Mouse (Mus musculus): ENCODE measurements around the gene Ctbs. TPM values are rescaled to one million over a fixed set of nuclear protein-coding genes. Genes with fewer than 3 reads are reported as not detected.

The Ctbs gene
- polyA plus RNA-seq, 2 experiments = 1.7 to 5.4 TPM

DNA sequence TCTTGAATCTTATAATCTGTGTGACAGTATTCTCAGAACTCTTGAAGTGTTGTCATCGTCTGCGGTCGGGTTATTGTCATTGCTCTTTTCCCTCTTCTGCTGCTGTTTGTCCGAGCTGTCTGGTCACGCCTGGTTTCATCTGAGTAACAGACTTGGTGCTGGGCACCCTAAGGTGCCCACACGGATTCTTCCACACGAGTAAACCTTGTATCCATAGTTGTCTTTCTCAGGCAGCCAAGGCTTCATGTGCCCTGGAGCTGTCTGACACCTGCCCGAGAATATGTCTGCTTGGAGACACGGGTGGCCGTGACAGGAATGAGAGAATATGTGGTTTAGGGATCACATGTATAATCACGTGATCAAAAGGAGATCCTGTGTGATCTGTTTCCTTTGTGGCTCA is 14.1 kb upstream of the Ctbs start:
- no peaks in the 10 kb centered on the region for H3K9me3 ChIP-seq (ENCODE audit: control insufficient read depth, low read length)
- H3K4me2 ChIP-seq (ENCODE audit: low read depth) = no peak overlapping the region
- no peak for DNase-seq (ENCODE audit: low read depth in 3 of 3, low spot score in 3 of 3)
- no peak for ATAC-seq (ENCODE audit: insufficient read depth)
- no peak overlapping the region for H3K9ac ChIP-seq (replicated peaks)
- TF ChIP-seq EP300 (IDR thresholded peaks at IDR 0.05; ENCODE audit: low read depth) (no peak), CTCF (IDR thresholded peaks at IDR 0.05; ENCODE audit: low read depth) (no peak)
- H3K4me3 ChIP-seq (ENCODE audit: insufficient read depth in 1 of 2, low read depth in 2 of 2, low read length in 2 of 2) = no peak overlapping the region
- no peaks in the 10 kb centered on the region for H3K27me3 ChIP-seq (ENCODE audit: control insufficient read depth, insufficient read depth, low read length)
- WGBS (ENCODE audit: insufficient replicate concordance) = 89% methylated on average over 11 of the region's 11 CpGs
- H3K36me3 ChIP-seq (replicated peaks; ENCODE audit: control insufficient read depth, insufficient read depth, low read depth) = peaks cover 95% of the 10 kb centered on the region
- 0 out of 4 replicates have a peak, but pooled peaks cover 0 to 4% of the 10 kb centered on the region in 2 experiments for H3K4me1 ChIP-seq (replicated peaks; ENCODE audit: control insufficient read depth in 2 of 2, insufficient read depth in 2 of 2, low read length in 1 of 2)
- no peak overlapping the region for H3K27ac ChIP-seq

GRCm38 (mm10) chr3:146436114-146436513 is 13.5 kb upstream of the Ctbs start:
- 0 out of 4 replicates have a peak, but pooled peaks cover 0 to 4% of the 10 kb centered on the region in 2 experiments for H3K4me1 ChIP-seq (replicated peaks; ENCODE audit: control insufficient read depth in 2 of 2, insufficient read depth in 2 of 2, low read length in 1 of 2)
- H3K36me3 ChIP-seq (replicated peaks; ENCODE audit: control insufficient read depth, insufficient read depth, low read depth) = peaks cover 92% of the 10 kb centered on the region
- DNase-seq (ENCODE audit: low read depth in 3 of 3, low spot score in 3 of 3) (no peak), ATAC-seq (ENCODE audit: insufficient read depth) (no peak)
- no peak overlapping the region for H3K4me3 ChIP-seq (ENCODE audit: insufficient read depth in 1 of 2, low read depth in 2 of 2, low read length in 2 of 2)
- WGBS (ENCODE audit: insufficient replicate concordance) = 93% methylated on average over 8 of the region's 8 CpGs
- no peak for TF ChIP-seq CTCF (IDR thresholded peaks at IDR 0.05; ENCODE audit: low read depth)
- TF ChIP-seq EP300 (IDR thresholded peaks at IDR 0.05; ENCODE audit: low read depth) = no peak
- no peaks in the 10 kb centered on the region for H3K9me3 ChIP-seq (ENCODE audit: control insufficient read depth, low read length)
- H3K27me3 ChIP-seq (ENCODE audit: control insufficient read depth, insufficient read depth, low read length) = no peaks in the 10 kb centered on the region
- no peak overlapping the region for H3K4me2 ChIP-seq (ENCODE audit: low read depth)
- H3K27ac ChIP-seq = no peak overlapping the region
- H3K9ac ChIP-seq (replicated peaks) = no peak overlapping the region

DNA sequence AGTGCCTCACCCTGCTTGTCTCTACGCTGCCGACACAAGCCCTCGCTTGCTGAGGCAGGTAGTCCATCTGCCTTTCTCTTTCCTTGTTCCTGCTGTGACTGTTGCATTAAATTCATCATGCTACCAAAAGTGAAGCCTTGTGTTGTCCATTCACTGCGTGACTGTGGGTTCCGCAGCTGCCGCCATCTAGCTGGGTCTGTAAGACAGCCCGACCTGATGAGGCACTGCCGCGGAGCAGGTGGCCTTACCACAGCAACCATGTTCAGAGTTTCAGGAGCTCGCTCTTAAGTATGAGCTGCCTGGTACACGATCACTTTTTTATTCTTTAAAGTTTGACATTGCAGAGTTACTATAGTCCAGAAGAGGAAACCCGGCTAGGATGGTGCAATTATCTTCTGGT is 9.6 kb upstream of the Ctbs start:
- peaks cover 84% of the 10 kb centered on the region for H3K36me3 ChIP-seq (replicated peaks; ENCODE audit: control insufficient read depth, insufficient read depth, low read depth)
- H3K9me3 ChIP-seq (ENCODE audit: control insufficient read depth, low read length) = no peaks in the 10 kb centered on the region
- no peak overlapping the region for H3K4me2 ChIP-seq (ENCODE audit: low read depth)
- no peak overlapping the region for H3K27ac ChIP-seq
- H3K27me3 ChIP-seq (ENCODE audit: control insufficient read depth, insufficient read depth, low read length) = no peaks in the 10 kb centered on the region
- DNase-seq (ENCODE audit: low read depth in 3 of 3, low spot score in 3 of 3) (no peak), ATAC-seq (ENCODE audit: insufficient read depth) (no peak)
- no peaks in the 10 kb centered on the region for H3K4me1 ChIP-seq (replicated peaks; ENCODE audit: control insufficient read depth in 2 of 2, insufficient read depth in 2 of 2, low read length in 1 of 2)
- TF ChIP-seq EP300 (IDR thresholded peaks at IDR 0.05; ENCODE audit: low read depth) (no peak), CTCF (IDR thresholded peaks at IDR 0.05; ENCODE audit: low read depth) (no peak)
- no peak overlapping the region for H3K9ac ChIP-seq (replicated peaks)
- no peak overlapping the region for H3K4me3 ChIP-seq (ENCODE audit: insufficient read depth in 1 of 2, low read depth in 2 of 2, low read length in 2 of 2)
- WGBS (ENCODE audit: insufficient replicate concordance) = 93% methylated on average over 12 of the region's 12 CpGs

DNA sequence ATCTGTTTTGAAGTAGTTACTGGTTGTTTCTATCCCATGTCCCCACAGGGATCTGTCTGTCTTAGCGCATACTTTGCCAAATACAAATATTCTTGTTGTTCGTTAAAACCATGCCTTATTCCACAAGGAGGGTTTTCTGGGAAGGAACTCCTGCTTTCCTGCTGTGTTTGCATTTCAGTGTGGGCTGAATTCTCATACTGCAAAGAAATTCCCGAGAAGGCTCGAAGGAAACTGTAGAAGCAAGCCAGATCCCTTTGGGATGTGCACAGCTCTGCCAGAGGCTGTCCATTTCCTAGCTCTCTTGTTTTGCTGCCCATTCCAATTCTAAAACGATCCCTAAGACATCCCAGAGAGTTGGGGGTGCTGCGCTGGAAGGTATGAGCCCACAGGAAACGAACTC is 9.2 kb upstream of the Ctbs start:
- Histone ChIP-seq H3K4me2 (ENCODE audit: low read depth) (no peak overlapping the region), H3K27me3 (ENCODE audit: control insufficient read depth, insufficient read depth, low read length) (no peaks in the 10 kb centered on the region), H3K4me3 (ENCODE audit: insufficient read depth in 1 of 2, low read depth in 2 of 2, low read length in 2 of 2) (no peak overlapping the region), H3K36me3 (replicated peaks; ENCODE audit: control insufficient read depth, insufficient read depth, low read depth) (peaks cover 80% of the 10 kb centered on the region), H3K4me1 (replicated peaks; ENCODE audit: control insufficient read depth in 2 of 2, insufficient read depth in 2 of 2, low read length in 1 of 2) (no peaks in the 10 kb centered on the region), H3K27ac (no peak overlapping the region), H3K9ac (replicated peaks) (no peak overlapping the region), H3K9me3 (ENCODE audit: control insufficient read depth, low read length) (no peaks in the 10 kb centered on the region)
- DNase-seq (ENCODE audit: low read depth in 3 of 3, low spot score in 3 of 3) (no peak), ATAC-seq (ENCODE audit: insufficient read depth) (no peak)
- TF ChIP-seq EP300 (IDR thresholded peaks at IDR 0.05; ENCODE audit: low read depth) (no peak), CTCF (IDR thresholded peaks at IDR 0.05; ENCODE audit: low read depth) (no peak)
- 91% methylated on average over 7 of the region's 7 CpGs for WGBS (ENCODE audit: insufficient replicate concordance)

DNA sequence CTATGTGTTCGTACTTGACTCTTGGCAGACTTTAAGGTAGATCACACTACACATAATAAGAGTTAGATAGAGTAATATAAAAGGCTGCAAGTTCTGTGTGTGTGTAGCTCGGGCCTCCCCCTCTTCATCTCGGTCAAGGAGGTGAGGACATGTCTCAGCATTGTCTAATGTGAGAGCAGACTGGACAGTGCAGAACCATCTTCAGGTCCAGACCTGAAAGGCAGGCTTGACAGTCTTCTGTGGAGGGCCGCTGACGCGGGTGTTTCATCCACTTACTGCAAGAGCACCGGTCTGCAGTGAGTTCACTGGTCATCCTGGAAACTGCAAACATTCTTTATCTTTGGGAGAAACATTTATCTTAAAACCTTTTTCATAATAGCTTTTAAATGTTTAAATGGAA is 7.1 kb upstream of the Ctbs start:
- H3K4me1 ChIP-seq (replicated peaks; ENCODE audit: control insufficient read depth in 2 of 2, insufficient read depth in 2 of 2, low read length in 1 of 2) = no peaks in the 10 kb centered on the region
- no peak for ATAC-seq (ENCODE audit: insufficient read depth)
- no peak overlapping the region for H3K4me3 ChIP-seq (ENCODE audit: insufficient read depth in 1 of 2, low read depth in 2 of 2, low read length in 2 of 2)
- no peak overlapping the region for H3K4me2 ChIP-seq (ENCODE audit: low read depth)
- H3K9ac ChIP-seq (replicated peaks) = no peak overlapping the region
- no peak overlapping the region for H3K27ac ChIP-seq
- H3K27me3 ChIP-seq (ENCODE audit: control insufficient read depth, insufficient read depth, low read length) = no peaks in the 10 kb centered on the region
- TF ChIP-seq CTCF (IDR thresholded peaks at IDR 0.05; ENCODE audit: low read depth) (no peak), EP300 (IDR thresholded peaks at IDR 0.05; ENCODE audit: low read depth) (no peak)
- 87% methylated on average over 7 of the region's 7 CpGs for WGBS (ENCODE audit: insufficient replicate concordance)
- H3K9me3 ChIP-seq (ENCODE audit: control insufficient read depth, low read length) = no peaks in the 10 kb centered on the region
- no peak for DNase-seq (ENCODE audit: low read depth in 3 of 3, low spot score in 3 of 3)
- peaks cover 59% of the 10 kb centered on the region for H3K36me3 ChIP-seq (replicated peaks; ENCODE audit: control insufficient read depth, insufficient read depth, low read depth)

All from liver, embryonic 14.5 days (tissue).